Mouse (Mus musculus): ENCODE results near the gene Fam83e.

DNA sequence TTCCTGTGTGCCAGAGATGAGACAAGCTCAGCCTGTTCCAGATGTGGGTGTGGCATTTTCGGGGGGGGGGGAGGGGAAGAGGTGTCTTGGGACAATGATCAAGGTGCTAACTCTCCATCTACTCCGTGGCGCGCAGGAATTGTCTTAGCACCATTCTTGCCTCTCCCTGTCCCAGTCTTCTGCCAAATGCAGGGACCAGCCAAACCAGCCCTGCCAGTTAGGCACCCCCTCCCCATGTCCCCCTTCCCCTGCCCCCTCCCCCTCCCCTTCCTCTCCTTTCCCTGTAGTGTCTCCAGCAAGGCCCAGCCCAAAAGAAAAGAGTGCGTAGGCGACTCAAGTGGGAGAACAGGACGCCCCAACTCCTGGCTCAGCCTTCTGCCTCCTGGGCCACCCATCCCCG, 45.8 kb downstream of the Fam83e start:
- TF ChIP-seq CHD2 (IDR thresholded peaks at IDR 0.05; ENCODE audit: low read length) (no peak), ZC3H11A (IDR thresholded peaks at IDR 0.05; ENCODE audit: low read depth, low read length) (no peak), RCOR1 (conservative IDR thresholded peaks at IDR 0.05; ENCODE audit: low read depth, low read length) (no peak), POLR2A (IDR thresholded peaks at IDR 0.05; ENCODE audit: low read depth, low read length) (no peak), CTCF (conservative IDR thresholded peaks at IDR 0.05 in 1 of 2, IDR thresholded peaks at IDR 0.05 in 1 of 2; ENCODE audit: low read depth in 2 of 2, low read length in 2 of 2) (no peak)
